Mouse (Mus musculus) liver, embryonic 15.5 days (tissue): ENCODE measurements around the gene Gpsm2. TPM values are rescaled to one million over a fixed set of nuclear protein-coding genes. Genes with fewer than 3 reads are reported as not detected.

Source experiments
- ATAC-seq: fragments of 200-750 bp; cut with Nextera tagmentation; 2 replicates; pipeline ENCODE4 v1.8.0; 2017; ENCODE audit warnings: moderate number of reproducible peaks, mild to moderate bottlenecking, moderate library complexity; ENCODE audit not compliant: insufficient read depth
- H3K27ac ChIP-seq: fragments of 300-500 bp; sonication (generic); replicated peaks from 2 replicates; pipeline ENCODE4 v1.5.1; 2015; ENCODE audit warnings: mild to moderate bottlenecking, inconsistent platforms
- H3K27me3 ChIP-seq: fragments of 300-500 bp; sonication (generic); 2 replicates; pipeline ENCODE4 v1.6.1; 2015; ENCODE audit warnings: mild to moderate bottlenecking, inconsistent platforms
- H3K36me3 ChIP-seq: fragments of 300-500 bp; sonication (generic); replicated peaks from 2 replicates; pipeline ENCODE4 v1.6.1; 2015; ENCODE audit warnings: moderate library complexity, mild to moderate bottlenecking, inconsistent platforms
- H3K4me1 ChIP-seq: fragments of 300-500 bp; sonication (generic); replicated peaks from 2 replicates; pipeline ENCODE4 v1.6.1; 2015; ENCODE audit warnings: inconsistent platforms
- H3K4me2 ChIP-seq: fragments of 300-500 bp; sonication (generic); 2 replicates; pipeline ENCODE4 v1.6.1; 2015; ENCODE audit warnings: moderate library complexity, mild to moderate bottlenecking, inconsistent platforms
- H3K4me3 ChIP-seq: fragments of 300-500 bp; sonication (generic); replicated peaks from 2 replicates; pipeline ENCODE4 v1.5.1; 2015; ENCODE audit warnings: mild to moderate bottlenecking, inconsistent platforms
- H3K9ac ChIP-seq: fragments of 300-500 bp; sonication (generic); 2 replicates; pipeline ENCODE4 v1.6.1; 2015; ENCODE audit warnings: moderate library complexity, mild to moderate bottlenecking, inconsistent platforms
- H3K9me3 ChIP-seq: fragments of 300-500 bp; sonication (generic); replicated peaks from 2 replicates; pipeline ENCODE4 v1.6.1; 2016; ENCODE audit warnings: inconsistent platforms
- WGBS: fragments of 180-500 bp; shearing (Covaris S2); methylation state at CpG from one replicate; pipeline ENCODE4 v1.1.7; 2015; ENCODE audit warnings: mixed read lengths; ENCODE audit not compliant: insufficient replicate concordance; 5-methylcytosine and 5-hydroxymethylcytosine counted together
- polyA plus RNA-seq: library from polyadenylated mRNA; unstranded; fragments of >200 nt; fragmentation: Nextera tagmentation; extraction: Ambion mirVana; gene quantifications from 2 replicates; pipeline ENCODE4 v1.2.1, GENCODE M21; 2015

Gene Gpsm2
- polyA plus RNA-seq, 1 experiment from 2014 or later: 45.7 TPM

DNA sequence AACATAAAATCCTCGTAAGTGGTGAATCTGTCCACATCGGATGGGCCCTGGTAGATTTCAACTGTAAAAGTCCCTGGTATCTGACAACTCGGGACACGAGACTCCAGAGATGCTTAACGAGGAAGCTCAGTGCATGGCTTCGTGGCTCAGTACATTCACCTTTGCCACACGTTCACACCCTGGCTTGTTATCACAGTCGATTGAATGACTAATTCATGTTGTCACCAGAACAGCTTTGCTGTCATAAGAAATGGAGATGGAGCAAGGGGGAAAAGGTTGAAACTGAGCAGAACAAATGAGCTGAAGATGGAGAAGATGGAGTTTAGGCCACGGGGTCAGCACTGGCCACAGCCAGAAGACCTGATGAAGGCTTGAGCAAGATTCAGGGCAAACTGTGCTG, 35.5 kb upstream of the Gpsm2 start:
- Histone ChIP-seq H3K4me3 (no peak overlapping the region), H3K27me3 (peaks cover 19% of the 10 kb centered on the region), H3K36me3 (no peaks in the 10 kb centered on the region), H3K9ac (no peak overlapping the region), H3K9me3 (no peaks in the 10 kb centered on the region), H3K4me2 (no peak overlapping the region), H3K27ac (no peak overlapping the region), H3K4me1 (peaks cover 43% of the 10 kb centered on the region)
- ATAC-seq: no peak
- 63% methylated on average over 9 of the region's 9 CpGs for WGBS

- H3K4me3 ChIP-seq: no peak overlapping the region
- H3K27me3 ChIP-seq: peaks cover 13% of the 10 kb centered on the region
- 65% methylated on average over 1 of the region's 1 CpGs for WGBS
- peaks cover 57% of the 10 kb centered on the region for H3K4me1 ChIP-seq
- H3K9me3 ChIP-seq: no peaks in the 10 kb centered on the region
- peak overlapping the region; percentile 52 for H3K4me2 ChIP-seq
- no peak for ATAC-seq
- no peak overlapping the region for H3K9ac ChIP-seq
- peak overlapping the region; percentile 75 for H3K27ac ChIP-seq
- no peaks in the 10 kb centered on the region for H3K36me3 ChIP-seq
Observed at GRCm38 (mm10) chr3:108756131-108756530, 34.0 kb upstream of the Gpsm2 start.

DNA sequence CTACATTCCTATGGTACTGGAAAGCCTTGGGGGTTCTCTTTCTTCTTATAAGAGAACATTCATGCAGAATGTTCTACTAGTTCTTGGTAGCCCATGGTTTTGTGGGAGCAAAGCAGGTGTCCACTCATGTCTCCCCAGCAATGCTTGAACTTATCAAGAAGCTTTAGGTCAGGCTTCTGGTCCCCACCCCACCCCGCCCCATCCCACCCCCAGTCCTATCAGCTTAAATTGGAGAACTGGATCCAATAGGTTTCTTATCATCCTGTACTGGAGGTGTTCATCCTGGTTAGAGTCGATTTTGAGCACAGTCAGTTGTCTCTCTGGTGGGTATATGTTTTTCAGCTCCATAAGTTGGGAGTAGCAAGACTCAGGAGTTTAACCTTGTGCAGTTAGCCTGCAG, 33.4 kb upstream of the Gpsm2 start:
- H3K4me1 ChIP-seq: peaks cover 63% of the 10 kb centered on the region
- WGBS: 39% methylated on average over 2 of the region's 2 CpGs
- peak overlapping the region; percentile 75 for H3K27ac ChIP-seq
- H3K36me3 ChIP-seq: no peaks in the 10 kb centered on the region
- ATAC-seq: peak; percentile 65
- no peak overlapping the region for H3K9ac ChIP-seq
- no peak overlapping the region for H3K4me3 ChIP-seq
- no peaks in the 10 kb centered on the region for H3K9me3 ChIP-seq
- peak overlapping the region; percentile 52 for H3K4me2 ChIP-seq
- H3K27me3 ChIP-seq: peaks cover 8% of the 10 kb centered on the region; the same call in 1 of the 2 replicates

GRCm38 (mm10) chr3:108754541-108754940, 32.4 kb upstream of the Gpsm2 start:
- Histone ChIP-seq H3K27ac (peak overlapping the region; percentile 75), H3K36me3 (no peaks in the 10 kb centered on the region), H3K4me2 (peak overlapping the region; percentile 52), H3K27me3 (peaks cover 8% of the 10 kb centered on the region; the same call in 1 of the 2 replicates), H3K4me3 (no peak overlapping the region), H3K4me1 (peaks cover 70% of the 10 kb centered on the region), H3K9me3 (no peaks in the 10 kb centered on the region), H3K9ac (no peak overlapping the region)
- 33% methylated on average over 1 of the region's 1 CpGs for WGBS
- ATAC-seq: peak; percentile 53; the same call in 1 of the 2 replicates

GRCm38 (mm10) chr3:108751691-108752090, 29.6 kb upstream of the Gpsm2 start:
- Histone ChIP-seq H3K27ac (peak overlapping the region; percentile 83), H3K4me3 (peak overlapping the region; percentile 17), H3K27me3 (0 out of 2 replicates have a peak, but pooled peaks cover 2% of the 10 kb centered on the region), H3K36me3 (no peaks in the 10 kb centered on the region), H3K4me1 (peaks cover 63% of the 10 kb centered on the region), H3K4me2 (peak overlapping the region; percentile 50), H3K9ac (peak overlapping the region; percentile 23; the same call in 1 of the 2 replicates), H3K9me3 (no peaks in the 10 kb centered on the region)
- 23% methylated on average over 6 of the region's 6 CpGs for WGBS
- peak; percentile 83 for ATAC-seq

- H3K4me1 ChIP-seq: peaks cover 60% of the 10 kb centered on the region
Observed at GRCm38 (mm10) chr3:108751061-108751460, 29.0 kb upstream of the Gpsm2 start.

GRCm38 (mm10) chr3:108744060-108744459, 22.0 kb upstream of the Gpsm2 start:
- no peak overlapping the region for H3K9ac ChIP-seq
- H3K9me3 ChIP-seq: no peaks in the 10 kb centered on the region
- H3K4me2 ChIP-seq: no peak overlapping the region
- 0 out of 2 replicates have a peak overlapping the region, but pooled peaks have one; percentile 6 for H3K27ac ChIP-seq
- no peak overlapping the region for H3K4me3 ChIP-seq
- no peak for ATAC-seq
- 73% methylated on average over 4 of the region's 4 CpGs for WGBS
- H3K4me1 ChIP-seq: peaks cover 24% of the 10 kb centered on the region
- H3K27me3 ChIP-seq: peaks cover 19% of the 10 kb centered on the region
- no peaks in the 10 kb centered on the region for H3K36me3 ChIP-seq

More at GRCm38 (mm10) chr3:108751061-108751460, 29.0 kb upstream of the Gpsm2 start:
- H3K27ac ChIP-seq: peak overlapping the region; percentile 83
- ATAC-seq: peak; percentile 65
- no peaks in the 10 kb centered on the region for H3K36me3 ChIP-seq
- peak overlapping the region; percentile 17 for H3K4me3 ChIP-seq
- 20% methylated on average over 6 of the region's 6 CpGs for WGBS
- no peaks in the 10 kb centered on the region for H3K9me3 ChIP-seq
- peak overlapping the region; percentile 50 for H3K4me2 ChIP-seq
- 0 out of 2 replicates have a peak, but pooled peaks cover 2% of the 10 kb centered on the region for H3K27me3 ChIP-seq
- H3K9ac ChIP-seq: 0 out of 2 replicates have a peak overlapping the region, but pooled peaks have one; percentile 0

GRCm38 (mm10) chr3:108739045-108739708, 17.1 kb upstream of the Gpsm2 start, which contains the start of gene Aknad1:
Aknad1 (plus strand) TSS chr3:108739658.
- Histone ChIP-seq H3K9ac (no peak within 1 kb of the TSS), H3K36me3 (no peaks in the 10 kb centered on the region), H3K9me3 (no peaks in the 10 kb centered on the region), H3K4me1 (peaks cover 13% of the 10 kb centered on the region), H3K27me3 (peaks cover 46% of the 10 kb centered on the region), H3K4me3 (no peak within 1 kb of the TSS), H3K27ac (no peak within 1 kb of the TSS), H3K4me2 (no peak within 1 kb of the TSS)
- 59% methylated on average over 8 of the region's 8 CpGs for WGBS
- no peak for ATAC-seq

DNA sequence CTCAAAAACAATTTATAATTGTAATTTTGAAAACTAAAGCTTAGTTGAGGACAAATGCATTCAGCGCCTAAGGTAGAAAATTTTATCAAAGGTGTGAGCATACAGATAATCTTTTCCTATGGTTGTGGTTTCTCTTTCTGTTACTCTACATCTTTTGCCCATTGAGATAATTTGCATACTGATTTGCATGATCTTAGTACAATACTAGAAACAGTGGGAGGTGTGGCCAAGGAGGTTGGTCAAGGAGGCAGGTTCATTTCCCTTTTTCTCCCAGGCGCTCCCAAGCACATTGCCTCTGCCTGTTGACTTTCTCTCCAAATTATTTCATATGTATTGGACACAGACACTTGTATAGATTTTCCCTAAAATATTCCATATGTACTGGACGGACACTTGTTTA, 15.7 kb upstream of the Gpsm2 start:
- Histone ChIP-seq H3K9me3 (no peaks in the 10 kb centered on the region), H3K27me3 (peaks cover 53% of the 10 kb centered on the region)
- 54% methylated on average over 3 of the region's 3 CpGs for WGBS

DNA sequence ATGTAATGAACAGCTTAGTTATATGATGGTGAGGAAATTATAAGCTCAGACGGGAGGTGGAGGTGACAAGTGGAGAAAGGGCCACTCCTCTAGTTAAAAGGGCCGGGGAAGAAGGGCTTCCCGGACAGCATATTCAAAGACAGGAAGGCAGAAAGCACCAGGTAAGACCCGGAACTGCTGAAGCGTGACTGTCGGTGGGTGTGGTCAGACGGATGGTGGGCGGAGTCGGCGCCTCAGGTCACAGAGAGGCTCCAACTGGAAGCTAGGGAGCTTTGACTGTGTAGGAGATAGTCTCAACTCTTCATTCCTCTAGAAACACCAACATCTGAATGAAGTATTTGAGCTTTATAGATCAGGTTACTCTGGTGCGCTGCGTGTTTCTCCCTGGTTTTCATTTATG, 8.2 kb upstream of the Gpsm2 start:
- Histone ChIP-seq H3K9ac (peak overlapping the region; percentile 43; the same call in 1 of the 2 replicates), H3K27ac (no peak overlapping the region), H3K4me1 (peaks cover 13% of the 10 kb centered on the region), H3K36me3 (no peaks in the 10 kb centered on the region), H3K4me3 (peak overlapping the region; percentile 28; the same call in 1 of the 2 replicates), H3K27me3 (peaks cover 25% of the 10 kb centered on the region), H3K4me2 (peak overlapping the region; percentile 58), H3K9me3 (no peaks in the 10 kb centered on the region; the same call in 1 of the 2 replicates)
- ATAC-seq: peak; percentile 77
- WGBS: 26% methylated on average over 12 of the region's 12 CpGs

More for the DNA sequence above, 15.7 kb upstream of the Gpsm2 start:
- Histone ChIP-seq H3K4me2 (no peak overlapping the region), H3K9ac (no peak overlapping the region), H3K4me3 (no peak overlapping the region), H3K4me1 (0 out of 2 replicates have a peak, but pooled peaks cover under 1% of the 10 kb centered on the region), H3K36me3 (no peaks in the 10 kb centered on the region), H3K27ac (no peak overlapping the region)
- no peak for ATAC-seq

GRCm38 (mm10) chr3:108727776-108728175, 5.7 kb upstream of the Gpsm2 start:
- WGBS: 44% methylated on average over 3 of the region's 3 CpGs
- H3K4me2 ChIP-seq: no peak overlapping the region
- no peaks in the 10 kb centered on the region; the same call in 1 of the 2 replicates for H3K9me3 ChIP-seq
- no peak overlapping the region for H3K9ac ChIP-seq
- H3K4me3 ChIP-seq: no peak overlapping the region
- H3K27ac ChIP-seq: no peak overlapping the region
- peaks cover 15% of the 10 kb centered on the region for H3K27me3 ChIP-seq
- ATAC-seq: no peak
- no peaks in the 10 kb centered on the region for H3K36me3 ChIP-seq
- H3K4me1 ChIP-seq: peaks cover 17% of the 10 kb centered on the region
